Mouse (Mus musculus) midbrain, embryonic 14.5 days (tissue): Measurements from ENCODE around the gene Cnr2. TPM values are rescaled to one million over a fixed set of nuclear protein-coding genes. Genes with fewer than 3 reads are reported as not detected.

Source experiments
- ATAC-seq: fragments of 200-750 bp; cut with Nextera tagmentation; 2 replicates; pipeline ENCODE4 v1.8.0; 2017; ENCODE audit warnings: moderate number of reproducible peaks, moderate library complexity; ENCODE audit not compliant: low FRiP score, low TSS enrichment
- DNase-seq: peaks from one replicate; pipeline ENCODE4 v3.0.0-alpha.2; 2015
- H3K27ac ChIP-seq: fragments of 300-500 bp; sonication (generic); replicated peaks from 2 replicates; pipeline ENCODE4 v1.5.1; 2014; ENCODE audit warnings: mild to moderate bottlenecking, low read depth, low read length, moderate library complexity
- H3K27me3 ChIP-seq: fragments of 300-500 bp; sonication (generic); 2 replicates; pipeline ENCODE4 v1.6.1; 2014; ENCODE audit warnings: low read length, control low read depth, mixed read lengths; ENCODE audit not compliant: control insufficient read depth, insufficient read depth
- H3K36me3 ChIP-seq: fragments of 300-500 bp; sonication (generic); 2 replicates; pipeline ENCODE4 v1.6.1; 2014; ENCODE audit warnings: low read length, control low read depth; ENCODE audit not compliant: control insufficient read depth, insufficient read depth
- H3K4me1 ChIP-seq: fragments of 300-500 bp; sonication (generic); 2 replicates; pipeline ENCODE4 v1.6.1; 2014; ENCODE audit warnings: mild to moderate bottlenecking, antibody characterized with exemption, low read length, control low read depth; ENCODE audit not compliant: control insufficient read depth, insufficient read depth
- H3K4me2 ChIP-seq: fragments of 300-500 bp; sonication (generic); 2 replicates; pipeline ENCODE4 v1.6.1; 2014; ENCODE audit warnings: mild to moderate bottlenecking, low read length, moderate library complexity
- H3K4me3 ChIP-seq: fragments of 300-500 bp; sonication (generic); replicated peaks from 2 replicates; pipeline ENCODE4 v1.5.1; 2014; ENCODE audit warnings: low read depth, low read length
- H3K9ac ChIP-seq: fragments of 300-500 bp; sonication (generic); replicated peaks from 2 replicates; pipeline ENCODE4 v1.6.1; 2014; ENCODE audit warnings: mild to moderate bottlenecking, low read length, moderate library complexity
- H3K9me3 ChIP-seq: fragments of 300-500 bp; sonication (generic); 2 replicates; pipeline ENCODE4 v1.6.1; 2016; ENCODE audit warnings: low read length, control low read depth, mixed read lengths; ENCODE audit not compliant: control insufficient read depth
- whole genome bisulfite sequencing: fragments of 180-500 bp; shearing (Covaris S2); extraction: QIAGEN DNeasy Blood & Tissue Kit; methylation state at CpG from one replicate; pipeline ENCODE4 v1.1.7; 2014; 5-methylcytosine and 5-hydroxymethylcytosine counted together
- polyA plus RNA-seq: library from polyadenylated mRNA; unstranded; fragments of >200 nt; fragmentation: Nextera tagmentation; extraction: Ambion mirVana; gene quantifications from 2 replicates; pipeline ENCODE4 v1.2.1, GENCODE M21; 2014

The Cnr2 gene
- polyA plus RNA-seq, 1 experiment from 2014 or later: 0.17 TPM

DNA sequence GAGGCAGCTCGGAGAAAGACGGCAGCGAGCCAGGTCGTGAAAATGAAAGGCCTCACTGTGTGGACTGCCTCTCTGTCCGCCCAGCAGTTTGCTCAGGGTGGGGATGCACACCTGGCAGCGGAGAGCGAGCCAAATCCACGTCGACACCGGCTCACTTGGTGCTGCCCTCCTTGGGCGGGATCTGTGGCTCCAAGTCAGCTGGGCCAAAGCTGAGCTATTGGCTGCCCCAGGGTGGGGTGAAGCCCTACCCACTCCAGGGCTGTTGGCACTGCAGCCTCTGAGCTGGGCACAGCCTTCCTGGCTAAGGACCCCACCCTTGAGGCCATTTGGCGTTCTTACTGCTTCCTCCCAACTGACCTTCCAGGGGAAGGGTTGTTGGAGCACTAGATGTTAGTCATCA, 69.2 kb downstream of the Cnr2 start:
- 8% methylated on average over 12 of the region's 12 CpGs for WGBS
- H3K9ac ChIP-seq: peak overlapping the region; percentile 80
- H3K27me3 ChIP-seq: no peaks in the 10 kb centered on the region
- no peak for ATAC-seq
- no peaks in the 10 kb centered on the region for H3K9me3 ChIP-seq
- H3K4me1 ChIP-seq: peaks cover 6% of the 10 kb centered on the region
- H3K4me3 ChIP-seq: peak overlapping the region; percentile 70
- no peak for DNase-seq
- H3K4me2 ChIP-seq: peak overlapping the region; percentile 98
- H3K27ac ChIP-seq: peak overlapping the region; percentile 91; the same call in 1 of the 2 replicates
- peaks cover 58% of the 10 kb centered on the region for H3K36me3 ChIP-seq

- 86% methylated on average over 9 of the region's 9 CpGs for WGBS
- H3K27me3 ChIP-seq: no peaks in the 10 kb centered on the region
- no peaks in the 10 kb centered on the region for H3K9me3 ChIP-seq
- H3K4me1 ChIP-seq: peaks cover 6% of the 10 kb centered on the region
- no peak overlapping the region for H3K9ac ChIP-seq
- H3K4me2 ChIP-seq: no peak overlapping the region
- no peak overlapping the region for H3K27ac ChIP-seq
- no peak overlapping the region for H3K4me3 ChIP-seq
- DNase-seq (no peak), ATAC-seq (no peak)
- H3K36me3 ChIP-seq: peaks cover 58% of the 10 kb centered on the region
Measured at GRCm38 (mm10) chr4:135965113-135965512, 69.9 kb downstream of the Cnr2 start.

GRCm38 (mm10) chr4:135966283-135966682, 71.1 kb downstream of the Cnr2 start:
- Histone ChIP-seq H3K27me3 (no peaks in the 10 kb centered on the region), H3K4me2 (no peak overlapping the region), H3K27ac (no peak overlapping the region), H3K4me1 (peaks cover 10% of the 10 kb centered on the region), H3K4me3 (no peak overlapping the region), H3K9ac (no peak overlapping the region), H3K36me3 (peaks cover 56% of the 10 kb centered on the region), H3K9me3 (no peaks in the 10 kb centered on the region)
- no peak for ATAC-seq
- DNase-seq: no peak
- WGBS: 93% methylated on average over 16 of the region's 16 CpGs

DNA sequence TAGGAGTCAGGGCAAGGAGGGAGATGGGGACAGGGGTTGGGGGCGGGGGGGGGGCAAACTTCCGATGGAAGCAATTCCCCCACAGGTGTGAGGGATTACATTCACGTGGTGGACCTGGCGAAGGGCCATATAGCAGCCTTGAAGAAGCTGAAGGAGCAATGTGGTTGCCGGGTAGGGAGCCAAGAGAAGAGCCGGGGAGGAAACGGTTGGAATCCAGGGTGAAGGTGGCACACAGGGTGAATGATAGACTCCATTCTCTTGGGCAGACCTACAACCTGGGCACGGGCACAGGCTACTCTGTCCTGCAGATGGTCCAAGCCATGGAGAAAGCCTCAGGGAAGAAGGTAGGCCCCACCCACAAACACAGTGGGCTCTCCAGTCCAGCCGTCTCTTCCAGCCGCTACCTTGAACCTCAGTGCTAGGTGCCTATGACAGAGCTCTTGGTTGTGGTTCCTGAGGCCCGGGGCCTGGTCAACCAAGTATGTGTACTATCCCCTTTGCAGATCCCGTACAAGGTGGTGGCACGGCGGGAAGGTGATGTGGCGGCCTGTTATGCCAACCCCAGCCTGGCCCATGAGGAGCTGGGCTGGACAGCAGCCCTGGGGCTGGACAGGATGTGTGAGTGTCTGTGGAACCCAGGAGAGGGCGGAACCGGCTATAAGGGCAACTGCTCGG, 72.0 kb downstream of the Cnr2 start:
- no peak overlapping the region for H3K4me3 ChIP-seq
- no peak overlapping the region for H3K4me2 ChIP-seq
- DNase-seq (no peak), ATAC-seq (no peak)
- H3K9me3 ChIP-seq: no peaks in the 10 kb centered on the region
- H3K27me3 ChIP-seq: no peaks in the 10 kb centered on the region
- peaks cover 50% of the 10 kb centered on the region for H3K36me3 ChIP-seq
- no peak overlapping the region for H3K9ac ChIP-seq
- 94% methylated on average over 18 of the region's 18 CpGs for WGBS
- no peak overlapping the region for H3K27ac ChIP-seq
- H3K4me1 ChIP-seq: peaks cover 16% of the 10 kb centered on the region

DNA sequence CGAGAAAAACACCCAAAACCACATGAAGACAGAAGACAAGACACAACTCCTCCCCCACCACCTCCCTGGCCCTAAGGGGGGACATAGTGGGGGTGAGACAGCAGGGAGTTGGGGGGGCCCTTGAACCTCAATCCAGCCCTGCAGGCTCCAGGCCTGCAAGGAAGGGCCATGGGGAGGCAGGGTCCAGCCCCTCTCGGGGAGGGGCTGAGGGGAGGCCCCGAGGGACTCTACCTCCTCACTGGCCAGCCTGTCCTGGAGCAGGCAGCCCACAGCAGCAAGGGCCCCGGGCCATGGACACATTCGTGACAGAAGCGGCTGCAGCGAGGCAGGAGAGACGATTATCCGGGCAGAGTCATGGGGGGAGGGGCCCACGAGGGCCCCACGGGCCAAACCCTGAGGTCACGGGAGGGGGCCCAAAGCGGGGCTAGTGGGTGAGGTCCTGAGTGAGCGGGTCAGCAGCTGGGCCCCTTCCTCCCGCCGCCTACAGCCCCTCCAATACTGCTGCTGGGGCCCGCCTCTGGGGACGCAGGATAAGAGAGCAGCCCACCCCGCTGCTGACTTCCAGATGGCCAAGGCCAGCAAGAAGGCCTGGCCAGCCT, 73.2 kb downstream of the Cnr2 start:
- 75% methylated on average over 19 of the region's 19 CpGs for WGBS
- ATAC-seq: no peak
- Histone ChIP-seq H3K27me3 (no peaks in the 10 kb centered on the region), H3K4me2 (no peak overlapping the region), H3K4me3 (no peak overlapping the region), H3K9ac (no peak overlapping the region), H3K27ac (no peak overlapping the region), H3K36me3 (peaks cover 49% of the 10 kb centered on the region), H3K9me3 (no peaks in the 10 kb centered on the region), H3K4me1 (peaks cover 18% of the 10 kb centered on the region)
- DNase-seq: no peak

DNA sequence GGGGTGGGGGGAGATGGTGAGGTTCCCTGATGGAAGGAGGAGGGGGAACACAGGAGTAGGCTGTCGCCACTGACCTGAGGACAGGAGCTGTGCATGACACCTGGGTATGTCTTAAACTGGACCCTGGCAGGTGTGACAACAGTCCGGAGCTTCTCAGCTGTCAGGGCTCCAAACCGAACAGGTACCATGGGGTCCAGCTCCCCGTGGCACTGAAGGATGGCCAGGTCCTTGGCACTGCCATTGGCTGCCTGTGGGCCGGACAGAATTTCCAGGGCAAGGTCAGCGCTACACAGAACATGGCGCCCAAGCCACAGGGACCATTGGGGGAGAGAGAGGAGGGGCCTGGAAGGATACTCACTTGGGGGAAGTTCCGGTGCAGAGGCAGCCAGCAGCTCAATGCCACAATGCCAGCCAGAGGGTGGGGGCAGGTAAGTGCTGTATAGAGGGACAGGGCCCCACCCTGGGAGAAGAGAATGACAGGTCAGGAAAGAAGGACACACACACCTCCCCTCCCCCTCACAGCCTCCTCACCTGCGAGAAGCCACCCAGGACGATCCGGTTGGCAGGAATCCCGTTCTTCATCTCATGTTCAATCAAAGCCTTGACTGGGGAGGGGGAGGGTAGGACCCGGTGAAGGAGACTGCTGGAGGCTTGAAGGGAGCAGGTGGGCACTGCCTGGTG, 74.0 kb downstream of the Cnr2 start:
- no peak overlapping the region for H3K4me3 ChIP-seq
- H3K9me3 ChIP-seq: no peaks in the 10 kb centered on the region
- no peaks in the 10 kb centered on the region for H3K27me3 ChIP-seq
- no peak overlapping the region for H3K4me2 ChIP-seq
- H3K4me1 ChIP-seq: peaks cover 16% of the 10 kb centered on the region
- 85% methylated on average over 13 of the region's 13 CpGs for WGBS
- DNase-seq (no peak), ATAC-seq (no peak)
- H3K36me3 ChIP-seq: peaks cover 53% of the 10 kb centered on the region
- no peak overlapping the region for H3K27ac ChIP-seq
- H3K9ac ChIP-seq: no peak overlapping the region

Other genes with a start within 250 kb of the Cnr2 start
- gene Ifnlr1, start 209.1 kb upstream of the Cnr2 start, polyA plus RNA-seq: 0.13 and 0.22 TPM in 2 replicates
- gene Il22ra1, start 167.2 kb upstream of the Cnr2 start, polyA plus RNA-seq: not detected in 2 replicates
- 0.13 and 0.16 TPM in 2 replicates for gene Myom3, start 135.7 kb upstream of the Cnr2 start, polyA plus RNA-seq
- 247 and 266 TPM in 2 replicates for gene Srsf10, start 39.6 kb upstream of the Cnr2 start, polyA plus RNA-seq
- gene Pnrc2, start 21.5 kb upstream of the Cnr2 start, polyA plus RNA-seq: 90.8 and 122 TPM in 2 replicates
- 57.4 and 62.7 TPM in 2 replicates for gene Fuca1, start 25.3 kb downstream of the Cnr2 start, polyA plus RNA-seq
- 57.6 and 61.0 TPM in 2 replicates for gene Hmgcl, start 51.1 kb downstream of the Cnr2 start, polyA plus RNA-seq
- 31.8 and 42.5 TPM in 2 replicates for gene Gale, start 68.3 kb downstream of the Cnr2 start, polyA plus RNA-seq
- gene Lypla2, start 77.2 kb downstream of the Cnr2 start, polyA plus RNA-seq: 201 and 236 TPM in 2 replicates
- gene Pithd1, start 91.9 kb downstream of the Cnr2 start, polyA plus RNA-seq: 62.6 and 70.0 TPM in 2 replicates
- 25.0 and 33.8 TPM in 2 replicates for gene Eloa, start 126.4 kb downstream of the Cnr2 start, polyA plus RNA-seq
- gene Rpl11, start 158.0 kb downstream of the Cnr2 start, polyA plus RNA-seq: 312 and 346 TPM in 2 replicates
- 108 and 140 TPM in 2 replicates for gene Id3, start 248.1 kb downstream of the Cnr2 start, polyA plus RNA-seq